Mouse (Mus musculus) stomach, postnatal 0 days (tissue): ENCODE data around the gene Olfr1329.

Source experiments
- CTCF ChIP-seq: IDR thresholded peaks from 2 replicates; pipeline ENCODE4 v1.5.1; 2016; ENCODE audit warnings: antibody characterized with exemption, low read depth, mild to moderate bottlenecking, moderate library complexity
- EP300 ChIP-seq: optimal IDR thresholded peaks from 2 replicates; pipeline ENCODE3; 2016; ENCODE audit warnings: antibody characterized with exemption

- TF ChIP-seq EP300 (no peak), CTCF (no peak)
These were observed 29.0 kb downstream of the Olfr1329 start, which contains the start of gene Olfr1330 for GRCm38 (mm10) chr4:118888297-118888696.
